In the genomic region with DNA sequence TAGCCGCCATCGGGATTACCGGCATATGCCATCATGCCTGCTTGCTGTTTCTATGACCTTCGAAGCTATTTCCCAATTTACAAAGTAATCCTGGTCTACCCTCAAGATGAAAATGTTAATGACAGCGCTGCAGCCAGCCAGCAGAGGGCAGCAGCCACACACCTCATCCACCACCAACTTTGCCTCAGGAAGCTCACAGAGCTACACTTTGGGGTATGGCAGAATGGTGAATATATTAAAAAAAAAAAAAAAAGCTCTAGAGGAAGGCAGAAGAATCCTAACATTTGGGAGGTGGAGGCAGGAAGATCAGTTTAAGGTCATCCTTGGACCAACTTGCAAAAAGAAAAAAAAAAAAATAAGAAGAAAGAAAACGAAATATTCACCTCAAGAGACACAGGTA, we compare ENCODE assay signal across 1 mouse cellular context.
TF ChIP-seq lines count a peak whose summit lies in the region.

No protein-coding gene starts in this region.

TF ChIP-seq in MEL, 35 proteins besides CTCF, POLR2A, EP300 and RAD21 (continued from another document):
- TF ChIP-seq ZMIZ1 (IDR thresholded peaks at IDR 0.05; ENCODE audit: low read depth, low read length) (no peak), TCF12 (IDR thresholded peaks at IDR 0.05; ENCODE audit: low read depth, low read length) (peak; percentile 53), BHLHE40 (IDR thresholded peaks at IDR 0.05; ENCODE audit: borderline replicate concordance, low read depth, low read length) (no peak), GATA1 (IDR thresholded peaks at IDR 0.05; ENCODE audit: low read depth, low read length) (no peak), MYB (IDR thresholded peaks at IDR 0.05; ENCODE audit: low read depth, low read length) (no peak), MAX (IDR thresholded peaks at IDR 0.05; ENCODE audit: low read length) (no peak), ZC3H11A (IDR thresholded peaks at IDR 0.05; ENCODE audit: low read depth, low read length) (peak; percentile 77), UBTF (IDR thresholded peaks at IDR 0.05; ENCODE audit: borderline replicate concordance, insufficient read depth, low read depth, low read length) (no peak), RCOR1 (IDR thresholded peaks at IDR 0.05; ENCODE audit: low read depth, low read length) (no peak), NELFE (IDR thresholded peaks at IDR 0.05; ENCODE audit: low read depth, low read length) (0 out of 2 replicates have a peak, but pooled peaks have one; percentile 19), KAT2A (conservative IDR thresholded peaks at IDR 0.05; ENCODE audit: low read depth, low read length) (no peak), ELF1 (IDR thresholded peaks at IDR 0.05; ENCODE audit: low read depth, low read length) (0 out of 2 replicates have a peak, but pooled peaks have one; percentile 14), JUND (IDR thresholded peaks at IDR 0.05; ENCODE audit: low read depth, low read length) (no peak)
